Mouse (Mus musculus): ENCODE data around the gene Xpc. TPM values are rescaled to one million over a fixed set of nuclear protein-coding genes. Genes with fewer than 3 reads are reported as not detected.
A peak's percentile ranks its signal among the peaks of the same experiment; 100 is the strongest.

Xpc gene
- total RNA-seq, 2 experiments from 2014 or later: 12.2 to 14.0 TPM

DNA sequence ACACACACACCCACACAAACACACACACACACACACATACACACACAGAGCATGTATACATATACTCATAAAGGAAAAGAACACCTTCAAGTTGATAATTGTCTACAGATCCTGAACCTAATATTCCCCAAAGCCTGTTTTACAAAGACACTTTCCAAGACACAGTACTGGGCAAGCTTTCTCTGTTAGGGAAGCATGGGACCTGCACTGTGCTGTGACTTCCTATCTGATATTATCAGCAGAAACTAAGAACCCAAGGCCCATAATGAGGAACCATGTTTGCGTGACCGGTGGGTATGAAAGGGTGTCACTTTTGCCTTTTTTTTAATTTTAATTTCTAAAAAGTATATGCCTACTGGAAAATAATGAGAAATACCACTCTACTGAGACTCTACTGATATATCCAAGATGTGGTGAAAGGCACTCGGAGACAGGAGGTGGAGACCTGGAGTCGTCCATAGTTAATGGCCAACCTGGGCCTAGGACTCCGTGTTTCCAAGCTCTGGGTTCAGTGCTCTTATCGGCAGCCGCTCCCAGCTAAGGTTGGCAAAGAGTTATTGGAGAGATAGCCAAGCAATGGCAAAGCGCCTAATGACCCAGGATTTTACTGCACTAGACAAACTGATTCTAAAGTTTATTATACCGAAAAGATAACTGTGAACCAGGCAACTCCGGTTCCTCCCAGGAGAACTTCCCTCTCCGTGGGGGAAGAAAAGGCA, 20.5 kb upstream of the Xpc start:
- no peak for TF ChIP-seq CTCF (conservative IDR thresholded peaks at IDR 0.05)
- no peak overlapping the region for H3K4me3 ChIP-seq
- DNase-seq (ENCODE audit: low spot score in 2 of 2): no peak
- H3K27ac ChIP-seq: no peak overlapping the region

DNA sequence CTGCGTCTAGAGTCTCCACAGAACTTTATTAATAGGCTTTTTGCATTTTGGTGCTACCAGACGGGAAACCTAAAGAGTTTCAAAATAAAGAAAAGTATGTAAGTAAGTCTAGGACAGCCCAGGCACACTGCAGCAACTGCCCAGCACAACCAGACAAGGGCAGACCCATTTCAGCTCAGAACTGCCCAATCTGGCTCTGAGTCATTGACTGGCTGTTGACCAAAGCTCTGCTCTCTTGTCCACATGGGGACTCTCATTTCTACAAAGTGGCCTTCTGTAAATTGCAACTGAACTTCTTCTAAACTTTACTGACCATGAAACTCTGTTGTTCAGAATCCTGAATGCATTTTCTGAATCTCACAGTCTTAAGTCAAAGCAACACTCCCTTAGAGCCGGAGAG, 19.5 kb upstream of the Xpc start:
- Histone ChIP-seq H3K4me3 (no peak overlapping the region), H3K27ac (no peak overlapping the region)
- no peak for DNase-seq (ENCODE audit: low spot score in 2 of 2)
- TF ChIP-seq CTCF (conservative IDR thresholded peaks at IDR 0.05): no peak

DNA sequence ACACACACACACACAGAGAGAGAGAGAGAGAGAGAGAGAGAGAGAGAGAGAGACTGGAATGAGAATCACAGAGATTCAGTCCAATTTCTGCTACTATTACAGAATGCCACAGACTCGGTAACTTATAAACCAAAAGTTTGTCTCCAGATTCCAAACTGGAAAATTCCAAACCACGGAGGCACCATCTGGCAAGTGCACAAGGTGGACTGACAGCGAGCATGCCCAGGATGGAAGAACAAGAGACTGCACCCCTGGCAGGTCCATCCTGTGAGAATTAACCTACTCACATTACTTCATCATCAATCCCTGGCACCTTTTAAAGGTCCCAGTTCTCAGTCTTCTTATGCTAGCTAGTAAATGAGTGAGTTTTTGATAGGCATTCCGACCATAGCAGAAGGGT, 18.6 kb upstream of the Xpc start:
- no peak for TF ChIP-seq CTCF (conservative IDR thresholded peaks at IDR 0.05)
- no peak for DNase-seq (ENCODE audit: low spot score in 2 of 2)
- no peak overlapping the region for H3K4me3 ChIP-seq
- no peak overlapping the region for H3K27ac ChIP-seq

DNA sequence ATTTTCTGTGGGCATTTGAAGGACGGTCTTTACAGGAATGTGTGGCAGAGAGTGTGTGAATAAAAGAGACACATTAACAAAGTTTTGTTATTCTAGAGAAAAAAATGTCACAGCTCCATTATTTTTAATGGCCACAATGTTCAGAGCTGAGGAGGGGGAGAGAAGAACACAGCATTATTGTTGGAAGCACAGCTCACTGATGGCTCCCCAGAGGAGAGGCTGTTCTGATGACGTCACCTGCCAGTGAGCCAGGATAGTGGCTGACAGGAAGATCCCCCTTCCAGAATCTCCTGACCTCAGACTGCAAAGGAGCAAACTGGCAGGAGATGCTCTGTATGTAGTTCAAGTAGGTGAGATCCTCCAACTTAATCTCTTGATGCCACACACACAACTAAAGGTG, 18.1 kb upstream of the Xpc start:
- DNase-seq (ENCODE audit: low spot score in 2 of 2): no peak
- Histone ChIP-seq H3K4me3 (no peak overlapping the region), H3K27ac (no peak overlapping the region)
- TF ChIP-seq CTCF (conservative IDR thresholded peaks at IDR 0.05): no peak

DNA sequence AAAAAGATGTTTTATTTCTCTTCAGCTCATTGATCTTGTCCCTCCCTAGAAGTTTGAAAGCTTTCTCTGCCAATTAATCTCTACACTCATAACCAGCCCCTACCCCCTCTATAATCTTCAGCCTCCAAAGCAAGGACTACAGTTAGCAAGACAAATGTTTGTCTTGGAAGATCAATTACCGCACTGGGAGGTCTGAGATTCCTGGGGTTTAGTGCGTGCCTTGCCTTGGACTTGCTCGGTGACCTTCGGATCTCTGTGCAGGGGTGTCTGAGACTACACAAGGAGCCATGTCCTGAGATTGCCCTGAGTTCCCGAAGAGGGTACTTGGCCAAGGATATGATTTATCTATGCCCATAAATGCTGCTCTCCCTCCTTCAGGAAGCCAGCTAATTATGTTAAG, 17.7 kb upstream of the Xpc start:
- TF ChIP-seq CTCF (conservative IDR thresholded peaks at IDR 0.05): no peak

DNA sequence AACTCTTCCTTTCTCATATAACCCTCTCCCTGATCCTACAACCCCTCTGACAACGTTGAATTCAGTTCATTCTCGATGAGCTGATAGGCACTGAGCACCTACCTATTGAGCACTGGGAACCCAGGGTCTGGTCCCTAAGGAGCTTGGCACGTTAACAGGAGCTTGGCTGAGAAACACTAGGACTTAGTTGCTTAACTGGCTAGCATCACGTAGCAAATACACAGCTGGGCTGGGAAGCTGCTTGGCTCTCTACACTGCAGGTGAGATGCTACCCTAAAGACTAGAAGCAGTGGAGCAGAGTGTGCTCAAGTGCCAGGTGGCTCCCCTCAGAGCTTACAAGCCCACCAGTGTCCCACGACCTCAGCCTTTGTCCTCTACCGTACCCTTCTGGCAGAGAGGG, 17.0 kb upstream of the Xpc start:
- TF ChIP-seq CTCF (conservative IDR thresholded peaks at IDR 0.05): no peak
- H3K4me3 ChIP-seq: no peak overlapping the region
- DNase-seq (ENCODE audit: low spot score in 2 of 2): no peak
- H3K27ac ChIP-seq: no peak overlapping the region

More for the DNA sequence above, 17.7 kb upstream of the Xpc start:
- Histone ChIP-seq H3K27ac (no peak overlapping the region), H3K4me3 (no peak overlapping the region)
- no peak for DNase-seq (ENCODE audit: low spot score in 2 of 2)

DNA sequence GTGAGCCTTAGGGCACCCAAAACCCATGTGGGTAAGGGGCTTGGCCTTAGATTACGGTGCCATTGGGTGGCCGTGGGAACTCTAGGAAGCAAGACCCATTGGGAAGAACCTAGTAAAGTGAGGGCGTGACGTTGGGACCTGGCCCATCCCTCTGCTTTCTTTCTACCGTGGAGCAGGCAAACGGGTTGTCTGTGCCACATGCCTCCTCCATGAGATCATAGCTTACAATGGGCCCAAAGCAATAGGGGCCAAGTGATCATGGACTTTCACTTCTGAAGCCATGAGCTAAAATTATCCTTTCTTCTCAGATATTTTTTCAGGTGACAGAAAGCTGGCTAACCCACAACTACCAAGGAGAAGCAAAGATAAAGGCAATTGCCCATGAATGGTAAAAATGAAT, 15.6 kb upstream of the Xpc start:
- Histone ChIP-seq H3K27ac (no peak overlapping the region), H3K4me3 (no peak overlapping the region)
- no peak for TF ChIP-seq CTCF (conservative IDR thresholded peaks at IDR 0.05)
- DNase-seq (ENCODE audit: low spot score in 2 of 2): no peak

DNA sequence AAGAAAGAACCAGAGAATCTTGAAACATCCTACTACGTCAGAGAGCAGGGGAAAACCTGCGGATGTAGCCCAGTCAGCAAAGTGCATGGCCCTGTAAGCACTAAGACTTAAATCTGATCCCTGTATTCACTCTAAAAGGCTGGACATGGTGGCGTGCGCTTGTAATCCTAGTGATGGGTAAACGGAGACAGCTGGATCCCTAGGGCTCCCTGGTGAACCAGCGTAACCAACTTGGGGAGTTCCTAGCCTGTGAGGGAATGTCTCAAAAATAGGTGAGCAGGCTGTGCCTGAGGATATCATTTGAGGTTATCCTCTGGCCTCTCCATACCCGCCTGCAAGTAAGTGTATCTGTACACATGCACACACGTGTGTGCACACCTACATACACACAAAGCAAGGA, 15.0 kb upstream of the Xpc start:
- no peak for DNase-seq (ENCODE audit: low spot score in 2 of 2)
- Histone ChIP-seq H3K4me3 (no peak overlapping the region), H3K27ac (no peak overlapping the region)
- no peak for TF ChIP-seq CTCF (conservative IDR thresholded peaks at IDR 0.05)

DNA sequence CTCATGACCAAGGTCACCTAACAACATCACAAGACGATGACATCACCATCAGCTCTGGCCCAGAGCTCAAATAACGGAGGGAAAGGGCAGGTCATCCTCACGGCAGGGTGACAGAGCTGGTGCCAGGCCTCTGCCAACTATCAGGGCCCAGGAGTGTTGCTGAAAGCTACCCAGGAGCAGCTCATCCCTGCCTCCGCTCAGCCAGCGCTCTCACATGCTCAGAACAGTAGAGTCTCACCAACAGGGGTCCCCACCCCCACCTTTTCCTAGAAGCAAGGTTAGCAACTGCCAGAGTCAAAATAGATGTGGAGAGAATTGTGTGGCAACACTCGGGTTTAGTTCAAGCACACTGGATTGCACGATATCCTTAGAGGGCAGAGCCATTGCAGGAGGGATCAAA, 12.6 kb upstream of the Xpc start:
- TF ChIP-seq CTCF (conservative IDR thresholded peaks at IDR 0.05): no peak
- no peak overlapping the region for H3K4me3 ChIP-seq
- no peak overlapping the region for H3K27ac ChIP-seq
- DNase-seq (ENCODE audit: low spot score in 2 of 2): no peak

DNA sequence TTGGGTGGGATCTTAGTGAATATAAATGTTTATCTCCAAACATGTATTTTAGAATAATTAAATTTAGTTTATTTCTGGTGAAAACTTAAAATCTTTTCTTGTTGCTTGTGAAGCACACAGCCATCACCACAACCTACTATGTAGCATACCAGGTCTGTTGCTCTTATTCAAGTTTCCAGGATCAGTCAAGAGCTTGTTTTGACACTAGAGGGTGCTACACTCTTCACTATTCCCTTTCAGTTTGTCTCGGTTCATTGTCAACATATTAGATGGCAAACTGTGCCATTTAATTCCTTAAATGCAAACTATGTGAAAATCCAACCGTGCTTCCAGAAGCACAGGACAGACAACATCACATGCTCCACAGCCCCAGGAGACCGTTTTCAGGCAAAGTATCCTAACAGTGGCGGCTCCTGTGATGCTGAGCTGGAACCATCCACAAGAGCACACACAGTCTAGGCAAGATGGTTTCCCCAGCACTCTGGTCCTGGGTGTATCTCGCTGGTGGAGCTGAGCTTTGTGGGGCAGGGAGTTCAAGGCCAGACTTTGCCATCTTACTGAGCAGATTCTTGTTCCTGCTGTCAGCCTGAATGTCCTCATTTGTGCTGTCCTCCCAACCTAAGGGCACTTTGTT, 11.7 kb upstream of the Xpc start:
- peak; percentile 36 to 41 for DNase-seq (ENCODE audit: low spot score in 2 of 2)
- Histone ChIP-seq H3K4me3 (no peak overlapping the region), H3K27ac (0 out of 2 replicates have a peak overlapping the region, but pooled peaks have one; percentile 33)
- peak; percentile 90 for TF ChIP-seq CTCF (conservative IDR thresholded peaks at IDR 0.05)

DNA sequence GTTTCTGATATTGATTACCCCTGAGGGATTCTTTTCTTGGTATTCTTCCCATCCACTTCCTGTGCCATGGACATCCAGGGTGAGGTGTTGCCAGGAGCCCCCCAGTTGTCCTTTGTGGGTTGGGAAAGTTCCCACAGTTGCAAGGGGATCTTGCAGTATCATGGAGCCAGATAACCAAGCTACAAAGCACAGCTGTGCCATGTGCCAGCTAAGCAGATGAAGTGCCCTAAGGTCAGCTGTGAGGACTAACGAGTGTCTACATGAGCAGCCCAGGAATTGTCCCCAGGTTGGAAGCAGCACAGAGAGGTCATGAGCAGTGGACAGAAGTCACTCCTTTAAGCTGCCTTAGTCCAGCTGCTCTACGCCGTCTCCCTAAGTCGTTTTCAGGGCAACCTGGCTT, 9.9 kb upstream of the Xpc start:
- no peak for DNase-seq (ENCODE audit: low spot score in 2 of 2)
- no peak overlapping the region for H3K4me3 ChIP-seq
- no peak for TF ChIP-seq CTCF (conservative IDR thresholded peaks at IDR 0.05)
- no peak overlapping the region for H3K27ac ChIP-seq

DNA sequence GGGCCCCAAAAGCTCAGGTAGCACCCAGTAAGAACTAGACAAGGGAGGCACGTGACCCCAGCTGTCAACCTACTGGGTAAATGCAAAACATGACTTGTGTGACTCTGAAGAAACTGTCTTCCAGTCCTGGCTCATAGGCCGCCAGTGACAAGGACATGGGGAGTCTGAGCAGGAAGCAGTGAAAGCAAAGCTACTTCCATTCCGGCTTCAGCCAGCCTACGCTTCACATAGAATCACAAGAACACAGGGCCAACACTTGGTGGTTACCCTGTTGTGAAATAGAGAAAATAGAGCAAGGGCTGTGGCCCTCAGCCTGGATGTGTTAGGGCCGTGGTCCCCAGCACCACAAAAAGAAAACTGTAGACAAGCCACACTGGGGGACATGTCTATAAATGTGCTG, 7.1 kb upstream of the Xpc start:
- no peak for TF ChIP-seq CTCF (conservative IDR thresholded peaks at IDR 0.05)

DNA sequence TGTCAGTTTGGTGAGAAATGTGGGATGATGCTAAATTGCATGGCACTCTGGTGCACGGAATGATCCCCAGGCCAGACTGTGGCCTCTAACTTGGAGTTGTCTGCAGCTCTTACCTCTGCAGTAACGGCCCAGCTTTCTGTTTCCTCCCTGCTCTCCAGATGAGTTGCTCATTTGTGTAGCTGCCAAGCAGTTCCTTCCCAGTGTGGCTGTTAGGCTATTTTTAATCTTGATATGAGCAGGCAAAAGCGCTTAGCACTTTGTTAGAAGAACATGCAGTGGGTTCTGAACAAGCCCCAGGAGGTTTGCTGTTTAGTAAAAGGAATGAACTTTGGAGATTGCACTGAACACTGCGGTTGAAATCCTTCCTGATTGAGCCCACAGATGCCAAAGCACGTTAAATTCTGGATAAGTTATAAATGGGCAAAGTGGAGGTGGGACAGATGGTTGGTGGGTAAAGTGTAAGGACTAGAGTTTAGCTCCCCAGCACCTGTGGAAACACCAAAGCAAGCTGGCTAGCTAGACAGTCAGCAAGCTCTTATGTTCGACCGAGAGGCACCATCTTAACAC, 2.8 kb upstream of the Xpc start:
- DNase-seq (ENCODE audit: low spot score in 2 of 2): no peak
- Histone ChIP-seq H3K27ac (no peak overlapping the region), H3K4me3 (no peak overlapping the region)
- TF ChIP-seq CTCF (conservative IDR thresholded peaks at IDR 0.05): no peak

More for the DNA sequence above, 7.1 kb upstream of the Xpc start:
- Histone ChIP-seq H3K4me3 (no peak overlapping the region), H3K27ac (no peak overlapping the region)
- DNase-seq (ENCODE audit: low spot score in 2 of 2): no peak
